Mouse (Mus musculus) kidney, adult 9 months (tissue): ENCODE results near the gene Nkap.
A peak's percentile ranks its signal among the peaks of the same experiment; 100 is the strongest.
"Not testable (repeated sequence)": the region's sequence is repeated elsewhere in the genome, so short reads cannot be mapped to it uniquely, and the experiment has no call there.

ENCODE experiments used
- DNase-seq: peaks from one replicate; pipeline ENCODE4 v3.0.0; 2022

The Nkap gene

DNA sequence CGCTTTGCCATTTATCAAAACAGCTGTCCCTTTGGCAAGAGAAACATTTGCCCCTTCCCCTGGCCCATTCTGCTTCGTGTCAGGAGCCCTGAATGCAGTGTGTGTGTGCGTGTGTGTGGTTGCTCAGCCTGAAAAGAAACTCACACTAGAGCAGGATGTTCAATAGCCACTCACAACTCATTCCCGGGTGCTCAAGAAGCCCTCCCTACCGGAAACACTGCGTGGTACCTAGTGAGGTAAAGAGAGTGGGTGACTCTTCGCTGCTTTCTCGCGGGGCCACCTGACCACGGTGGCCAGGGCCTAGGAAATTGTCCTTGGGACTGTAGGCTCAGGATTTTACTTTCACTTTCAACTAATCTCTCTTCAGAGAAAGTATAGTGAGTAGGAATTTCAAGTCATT lies 34.6 kb downstream of the Nkap start:
- no peak for DNase-seq

DNA sequence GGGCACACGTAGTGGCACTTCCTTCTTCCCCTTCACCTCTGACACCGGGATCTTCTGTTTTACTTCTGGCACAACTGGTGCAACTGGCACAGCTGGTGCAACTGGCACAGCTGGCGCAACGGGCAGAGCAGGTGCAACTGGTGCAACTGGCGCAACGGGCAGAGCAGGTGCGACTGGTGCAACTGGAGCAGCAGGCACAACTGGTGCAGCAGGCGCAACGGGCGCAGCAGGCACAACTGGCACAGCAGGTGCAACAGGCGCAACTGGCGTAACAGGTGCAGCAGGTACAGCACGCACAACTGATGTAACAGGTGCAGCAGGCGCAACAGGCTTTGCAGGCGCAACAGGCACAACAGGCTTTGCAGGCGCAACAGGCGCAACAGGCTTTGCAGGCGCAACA lies 36.5 kb downstream of the Nkap start:
- DNase-seq = no peak

GRCm38 (mm10) chrX:37167085-37167484 lies 40.5 kb downstream of the Nkap start:
- DNase-seq = peak; percentile 45

GRCm38 (mm10) chrX:37168742-37169141 lies 42.1 kb downstream of the Nkap start, which contains the start of gene Akap14:
TSS of gene Akap14 (minus strand) at chrX:37168842.
- DNase-seq = no peak

- not testable (repeated sequence) for DNase-seq
Observed at GRCm38 (mm10) chrX:37184401-37184800, 57.8 kb downstream of the Nkap start.

GRCm38 (mm10) chrX:37190755-37191104 lies 64.1 kb downstream of the Nkap start:
- no peak for DNase-seq

DNA sequence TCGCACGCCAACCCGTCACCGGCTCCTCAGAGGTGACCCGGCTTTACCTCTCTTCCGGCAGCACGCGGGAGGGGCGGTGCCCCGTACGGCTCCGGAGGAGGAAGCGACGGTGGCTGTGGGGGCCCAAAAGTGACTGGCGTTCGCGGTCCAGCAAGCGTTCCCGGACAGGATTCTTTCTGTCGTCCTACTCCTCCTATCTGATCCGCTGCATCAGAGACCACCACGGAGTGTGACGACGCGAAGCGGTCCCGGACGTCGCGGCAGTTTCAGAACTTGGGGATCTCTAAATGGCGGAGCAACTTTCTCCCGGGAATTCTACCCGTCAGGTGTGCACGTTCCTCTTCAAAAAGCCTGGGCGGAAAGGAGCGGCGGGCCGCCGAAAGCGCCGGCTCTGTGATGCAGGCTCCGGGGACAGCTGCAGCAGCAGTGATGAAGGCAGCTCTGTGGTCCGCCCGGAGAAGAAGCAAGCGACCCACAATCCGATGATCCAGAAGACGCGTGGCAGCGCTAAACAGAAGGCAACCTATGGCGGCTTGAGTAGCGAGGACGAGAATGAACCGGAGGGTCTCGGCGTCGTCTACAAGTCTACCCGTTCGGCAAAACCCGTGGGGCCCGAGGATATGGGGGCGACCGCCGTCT lies 64.6 kb downstream of the Nkap start, which contains the start of the genes Ndufa1 and Rnf113a1:
Ndufa1 (minus strand) TSS at position 59 of the 639 bp plus-strand sequence.
Rnf113a1 (plus strand) TSS at position 141 of the 639 bp plus-strand sequence.
- peak; percentile 81 for DNase-seq

DNA sequence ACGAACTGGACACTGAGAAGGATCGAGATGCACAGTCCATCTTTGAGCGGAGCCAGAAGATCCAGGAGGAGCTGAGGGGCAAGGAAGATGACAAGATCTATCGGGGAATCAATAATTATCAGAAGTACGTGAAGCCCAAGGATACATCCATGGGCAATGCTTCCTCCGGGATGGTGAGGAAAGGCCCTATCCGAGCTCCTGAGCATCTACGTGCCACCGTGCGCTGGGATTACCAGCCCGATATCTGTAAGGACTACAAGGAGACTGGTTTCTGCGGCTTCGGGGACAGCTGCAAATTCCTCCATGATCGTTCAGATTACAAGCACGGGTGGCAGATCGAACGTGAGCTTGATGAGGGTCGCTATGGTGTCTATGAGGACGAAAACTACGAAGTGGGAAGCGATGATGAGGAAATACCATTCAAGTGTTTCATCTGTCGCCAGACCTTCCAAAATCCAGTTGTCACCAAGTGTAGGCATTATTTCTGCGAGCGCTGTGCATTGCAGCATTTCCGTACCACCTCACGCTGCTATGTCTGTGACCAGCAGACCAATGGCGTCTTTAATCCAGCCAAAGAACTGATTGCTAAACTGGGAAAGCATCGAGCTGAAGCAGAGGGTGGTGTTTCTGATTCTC lies 65.3 kb downstream of the Nkap start:
- DNase-seq = no peak

- no peak for DNase-seq
Observed at GRCm38 (mm10) chrX:37198676-37199075, 72.1 kb downstream of the Nkap start.
